In genomic region chr16:85307940-85308339, GRCm38 (mm10) we compare ENCODE assay signal across 11 mouse cellular contexts.
DNase-seq lines count a peak whose midpoint lies in the region; ATAC-seq and TF ChIP-seq lines count a peak whose summit lies in the region.
"Had no signal": no experiment of that assay in that cellular context is flagged by ENCODE, and none has a peak within 500 bp of the region (broad histone marks: within the 10 kb centered on the region; RNA-seq: fewer than 3 reads in every experiment).

No protein-coding gene starts in this region.

- H3K9me3 ChIP-seq in hindbrain, embryonic 12.5 days (replicated peaks), result no peaks in the 10 kb centered on the region
- no peaks in the 10 kb centered on the region for H3K9me3 ChIP-seq in midbrain, postnatal 0 days (ENCODE audit: low read length)
- H3K9me3 ChIP-seq: heart, embryonic 13.5 days had no signal

- no peaks in the 10 kb centered on the region for H3K36me3 ChIP-seq in hindbrain, embryonic 12.5 days
- H3K36me3 ChIP-seq in midbrain, postnatal 0 days (ENCODE audit: insufficient read depth, low read length), result no peaks in the 10 kb centered on the region
- H3K36me3 ChIP-seq: heart, embryonic 13.5 days had no signal

- H3K4me2 ChIP-seq in hindbrain, embryonic 12.5 days (replicated peaks), result no peak overlapping the region
- no peak overlapping the region for H3K4me2 ChIP-seq in midbrain, postnatal 0 days (ENCODE audit: low read depth, low read length, poor library complexity, severe bottlenecking)
- H3K4me2 ChIP-seq: heart, embryonic 13.5 days had no signal

- peak; percentile 89 for ATAC-seq in hindbrain, embryonic 12.5 days (ENCODE audit: low FRiP score)
- peak; percentile 49; the same call in 1 of the 2 replicates for ATAC-seq in midbrain, postnatal 0 days (ENCODE audit: low FRiP score)
- ATAC-seq in megakaryocyte-erythroid progenitor cell, adult 5-6 weeks (replicated peaks; ENCODE audit: low FRiP score, low TSS enrichment, poor library complexity, severe bottlenecking), result no peak

- TF ChIP-seq CTCF in midbrain, postnatal 0 days (IDR thresholded peaks at IDR 0.05), result no peak

- WGBS in hindbrain, embryonic 12.5 days, result 33% methylated on average over 7 of the region's 7 CpGs
- WGBS in midbrain, postnatal 0 days, result 34% methylated on average over 7 of the region's 7 CpGs

- H3K4me1 ChIP-seq in hindbrain, embryonic 12.5 days, result peaks cover 12% of the 10 kb centered on the region
- H3K4me1 ChIP-seq in midbrain, postnatal 0 days (ENCODE audit: insufficient read depth, low read length), result no peaks in the 10 kb centered on the region
- H3K4me1 ChIP-seq: heart, embryonic 13.5 days had no signal

- H3K9ac ChIP-seq in hindbrain, embryonic 12.5 days, result no peak overlapping the region
- no peak overlapping the region for H3K9ac ChIP-seq in midbrain, postnatal 0 days (replicated peaks; ENCODE audit: low read length, poor library complexity, severe bottlenecking)
- H3K9ac ChIP-seq: heart, embryonic 13.5 days had no signal

- H3K4me3 ChIP-seq in hindbrain, embryonic 12.5 days, result no peak overlapping the region
- H3K4me3 ChIP-seq in midbrain, postnatal 0 days (ENCODE audit: low read depth, low read length), result no peak overlapping the region
- H3K4me3 ChIP-seq: heart, embryonic 13.5 days had no signal

- H3K27me3 ChIP-seq in hindbrain, embryonic 12.5 days, result no peaks in the 10 kb centered on the region
- H3K27me3 ChIP-seq in midbrain, postnatal 0 days (ENCODE audit: insufficient read depth, low read length), result no peaks in the 10 kb centered on the region
- H3K27me3 ChIP-seq: heart, embryonic 13.5 days had no signal

- peak; percentile 40 for DNase-seq in MN1 (ENCODE audit: low spot score)
- DNase-seq in embryo, embryonic 10.5 days (ENCODE audit: low spot score), result peak; percentile 59
- peak; percentile 85 for DNase-seq in midbrain, postnatal 0 days (ENCODE audit: low spot score)
- no peak for DNase-seq in ovary, postnatal 14 days (ENCODE audit: low spot score)
- DNase-seq in frontal cortex, adult 2 months (ENCODE audit: extremely low spot score in 1 of 2, low spot score in 1 of 2), result no peak
- DNase-seq: kidney, adult 8-10 months; right cerebral cortex, postnatal 25 days; thymus, postnatal 36 days had no signal

- peak overlapping the region; percentile 66 for H3K27ac ChIP-seq in hindbrain, embryonic 12.5 days
- H3K27ac ChIP-seq in midbrain, postnatal 0 days (ENCODE audit: low read depth, low read length), result no peak overlapping the region
- H3K27ac ChIP-seq: heart, embryonic 13.5 days had no signal

Comparison
In these comparisons a context has a peak if more than half of its experiments do, and no peak if none do; other contexts are left out.
1. DNase-seq: peak in MN1 (single experiment), embryo, embryonic 10.5 days (single experiment) and midbrain, postnatal 0 days (single experiment); none in ovary, postnatal 14 days (single experiment) and frontal cortex, adult 2 months (0 of 2).